ENCODE assay signal across 9 mouse cellular contexts in genomic region chr9:58199381-58200269, GRCm38 (mm10). TPM values are rescaled to one million over a fixed set of nuclear protein-coding genes. Genes with fewer than 3 reads are reported as not detected.
DNase-seq lines count a peak whose midpoint lies in the region; ATAC-seq lines count a peak whose summit lies in the region.
"Had no signal": no experiment of that assay in that cellular context is flagged by ENCODE, and none has a peak within 500 bp of the region (broad histone marks: within the 10 kb centered on the region; RNA-seq: fewer than 3 reads in every experiment).

No protein-coding gene starts in this region.

- H3K27ac ChIP-seq in stomach, embryonic 15.5 days = no peak overlapping the region

- H3K27me3 ChIP-seq in stomach, embryonic 15.5 days (replicated peaks) = peaks cover 87% of the 10 kb centered on the region

- H3K4me1 ChIP-seq in stomach, embryonic 15.5 days = peaks cover 66% of the 10 kb centered on the region

- H3K4me3 ChIP-seq in stomach, embryonic 15.5 days (replicated peaks) = peak overlapping the region; percentile 17; the same call in 1 of the 2 replicates

- peak; percentile 59 for DNase-seq in gastrocnemius, postnatal 10 days
- DNase-seq in gastrocnemius, adult 18-20 months (ENCODE audit: low spot score) = no peak
- peak; percentile 47 for DNase-seq in right cerebral cortex, adult 18-20 months
- no peak for DNase-seq in right cerebral cortex, postnatal 4 days
- DNase-seq in left cerebral cortex, postnatal 4 days = peak; percentile 48
- no peak for DNase-seq in cerebellum, adult 9-11 months
- DNase-seq in thymus, postnatal 14 days = no peak

- H3K9me3 ChIP-seq in stomach, embryonic 15.5 days = no peaks in the 10 kb centered on the region

- WGBS in stomach, embryonic 15.5 days = 3% methylated on average over 41 of the region's 41 CpGs

- no peaks in the 10 kb centered on the region for H3K36me3 ChIP-seq in stomach, embryonic 15.5 days

- ATAC-seq in stomach, embryonic 15.5 days (ENCODE audit: insufficient read depth, low FRiP score, low read depth) = no peak

- H3K9ac ChIP-seq in stomach, embryonic 15.5 days = no peak overlapping the region

- peak overlapping the region; percentile 41 for H3K4me2 ChIP-seq in stomach, embryonic 15.5 days

- intact Hi-C loops in left cerebral cortex, postnatal 4 days (cut with DNase I) = loop anchor here (5.0 kb wide), 1 partner anchor 147 kb away; no protein-coding TSS in a partner anchor

RNA-seq across cellular contexts. Expression of gene Islr, which starts 4.5 kb away (rescaled TPM):
- total RNA-seq in gastrocnemius, postnatal 10 days (2021) = 100 to 1,000 TPM in 1 of 2 experiments, 10 to 100 TPM in 1; 98.8 to 119 TPM
- 10 to 100 TPM; 15.6 to 20.8 TPM for total RNA-seq in gastrocnemius, adult 18-20 months (2021)
- total RNA-seq in left cerebral cortex, postnatal 4 days (2021) = 10 to 100 TPM; 18.6 to 19.3 TPM
- polyA plus RNA-seq in stomach, embryonic 15.5 days (2015; fragmentation: Nextera tagmentation; extraction: Ambion mirVana) = 105 and 114 TPM in 2 replicates

RNA-seq across cellular contexts. Expression of gene Islr2, which starts 4.5 kb away (rescaled TPM):
- total RNA-seq in gastrocnemius, postnatal 10 days (2021) = 1 to 10 TPM; 4.3 to 4.5 TPM
- total RNA-seq in gastrocnemius, adult 18-20 months (2021) = 1 to 10 TPM; 1.6 to 1.9 TPM
- 100 to 1,000 TPM; 328 to 363 TPM for total RNA-seq in left cerebral cortex, postnatal 4 days (2021)
- 1.5 and 1.7 TPM in 2 replicates for polyA plus RNA-seq in stomach, embryonic 15.5 days (2015; fragmentation: Nextera tagmentation; extraction: Ambion mirVana)
- total RNA-seq: common myeloid progenitor, adult 5-6 weeks had no signal

RNA-seq across cellular contexts. Expression of gene Pml, which starts 50.0 kb away (rescaled TPM):
- total RNA-seq in gastrocnemius, postnatal 10 days (2021) = 10 to 100 TPM in 1 of 2 experiments, 1 to 10 TPM in 1; 7.3 to 12.6 TPM
- 1 to 10 TPM; 3.2 to 4.7 TPM for total RNA-seq in gastrocnemius, adult 18-20 months (2021)
- 10 to 100 TPM; 11.3 to 14.7 TPM for total RNA-seq in left cerebral cortex, postnatal 4 days (2021)
- 15.5 and 19.6 TPM in 2 replicates for polyA plus RNA-seq in stomach, embryonic 15.5 days (2015; fragmentation: Nextera tagmentation; extraction: Ambion mirVana)

RNA-seq across cellular contexts. Expression of gene Stoml1, which starts 53.3 kb away (rescaled TPM):
- total RNA-seq in gastrocnemius, postnatal 10 days (2021) = 10 to 100 TPM in 1 of 2 experiments, 1 to 10 TPM in 1; 9.1 to 12.3 TPM
- total RNA-seq in gastrocnemius, adult 18-20 months (2021) = 1 to 10 TPM; 6.8 to 7.3 TPM
- total RNA-seq in left cerebral cortex, postnatal 4 days (2021) = 10 to 100 TPM; 84.5 to 93.2 TPM
- polyA plus RNA-seq in stomach, embryonic 15.5 days (2015; fragmentation: Nextera tagmentation; extraction: Ambion mirVana) = 24.1 and 30.0 TPM in 2 replicates

Comparison
In these comparisons a context has a peak if more than half of its experiments do, and no peak if none do; other contexts are left out.
1. DNase-seq: peak in gastrocnemius, postnatal 10 days (single experiment), right cerebral cortex, adult 18-20 months (single experiment) and left cerebral cortex, postnatal 4 days (single experiment); none in gastrocnemius, adult 18-20 months (single experiment), right cerebral cortex, postnatal 4 days (single experiment), cerebellum, adult 9-11 months (single experiment) and thymus, postnatal 14 days (single experiment).
2. RNA of gene Islr, which starts 4.5 kb away (total RNA-seq): 98.8 to 119 TPM in gastrocnemius, postnatal 10 days; 15.6 to 20.8 TPM in gastrocnemius, adult 18-20 months and 18.6 to 19.3 TPM in left cerebral cortex, postnatal 4 days; every median in the first group is over 4 times any median in the second.
3. RNA of gene Islr2, which starts 4.5 kb away (total RNA-seq): 328 to 363 TPM in left cerebral cortex, postnatal 4 days; 4.3 to 4.5 TPM in gastrocnemius, postnatal 10 days and 1.6 to 1.9 TPM in gastrocnemius, adult 18-20 months; every median in the first group is over 10 times any median in the second.